Mouse (Mus musculus) thymus, postnatal 14 days (tissue): ENCODE results near the gene Inpp5b.

Experiments used
- DNase-seq: peaks from one replicate; pipeline ENCODE4 v3.0.0; 2021

Inpp5b gene

DNA sequence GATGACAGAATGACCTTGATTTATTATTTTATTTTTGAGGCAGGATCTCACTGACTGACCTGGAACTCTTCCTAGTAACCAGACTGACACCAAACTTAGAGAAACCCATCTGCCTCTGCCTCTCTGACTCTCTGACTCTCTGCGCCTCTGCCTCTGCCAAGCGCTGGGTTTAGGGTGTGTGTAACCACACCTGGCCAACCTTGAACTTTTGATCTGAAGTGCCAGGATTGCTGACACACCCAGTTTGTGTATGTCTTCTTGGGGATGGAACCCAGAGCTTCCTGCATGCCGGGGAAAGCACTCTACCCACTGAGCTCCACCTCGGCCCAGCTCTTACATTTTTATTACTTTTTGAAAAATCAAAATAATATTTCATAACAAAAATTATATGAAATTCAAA is 77.2 kb downstream of the Inpp5b start:
- DNase-seq, result no peak

DNA sequence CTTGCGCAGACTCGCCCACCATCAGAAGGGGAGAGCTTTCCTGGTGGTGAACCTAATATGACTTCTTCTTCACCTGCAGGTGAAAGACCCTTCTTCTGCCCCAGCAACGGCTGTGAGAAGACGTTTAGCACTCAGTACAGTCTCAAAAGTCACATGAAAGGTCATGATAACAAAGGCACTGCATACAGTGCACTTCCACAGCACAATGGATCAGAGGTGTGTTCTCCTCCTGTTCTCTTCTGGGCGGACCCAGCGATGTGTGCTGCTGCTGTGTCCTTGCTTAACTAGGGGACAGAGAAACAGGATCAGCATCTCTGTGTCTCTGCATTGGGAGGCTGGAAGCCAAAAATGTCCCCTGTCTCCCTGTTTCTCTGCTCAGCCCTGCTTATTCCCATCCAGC is 83.3 kb downstream of the Inpp5b start:
- no peak for DNase-seq

DNA sequence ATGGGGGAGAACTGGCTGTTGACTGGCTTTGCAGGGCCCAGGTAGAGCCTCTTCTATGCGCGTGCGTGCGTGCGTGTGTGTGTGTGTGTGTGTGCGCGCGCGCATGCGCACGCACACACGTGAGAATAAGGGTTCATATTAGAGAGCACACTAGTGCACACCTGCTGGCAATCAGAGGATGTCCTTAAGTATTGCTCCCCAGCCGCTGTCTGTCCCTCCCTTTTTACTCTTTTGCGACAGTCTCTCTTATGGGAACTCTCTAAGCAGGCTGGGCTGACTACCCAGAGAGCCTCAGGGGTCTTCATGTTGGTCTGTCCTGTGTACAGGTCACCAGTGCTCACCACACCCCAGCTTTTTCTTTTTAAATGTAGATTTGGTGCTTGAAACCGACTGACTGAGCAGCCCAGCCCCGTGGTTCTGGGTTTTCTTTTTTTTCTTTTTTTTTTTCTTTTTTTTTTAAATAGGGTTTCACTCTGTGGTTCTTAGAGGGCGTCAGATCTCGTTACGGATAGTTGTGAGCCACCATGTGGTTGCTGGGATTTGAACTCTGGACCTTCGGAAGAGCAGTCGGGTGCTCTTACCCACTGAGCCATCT is 83.8 kb downstream of the Inpp5b start:
- no peak for DNase-seq

DNA sequence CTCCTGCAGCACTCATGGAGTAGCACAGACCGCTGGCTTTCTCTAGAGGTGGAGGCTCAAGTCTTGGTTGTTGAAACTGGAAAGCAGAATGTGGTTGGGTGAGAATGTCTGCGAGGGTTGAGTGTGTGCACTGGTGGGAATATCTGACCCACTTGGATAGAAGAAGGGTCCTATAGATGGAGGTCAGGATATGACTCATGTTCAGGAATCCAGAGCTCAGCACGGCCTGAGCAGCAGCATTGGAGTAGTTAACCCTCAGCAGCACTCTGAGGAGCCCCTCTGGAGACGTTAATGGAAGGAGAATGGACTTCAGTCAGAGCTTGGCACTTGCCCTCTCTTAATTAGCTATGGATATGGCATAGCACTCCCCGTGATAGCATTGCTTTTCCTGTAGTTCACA is 88.0 kb downstream of the Inpp5b start:
- no peak for DNase-seq

DNA sequence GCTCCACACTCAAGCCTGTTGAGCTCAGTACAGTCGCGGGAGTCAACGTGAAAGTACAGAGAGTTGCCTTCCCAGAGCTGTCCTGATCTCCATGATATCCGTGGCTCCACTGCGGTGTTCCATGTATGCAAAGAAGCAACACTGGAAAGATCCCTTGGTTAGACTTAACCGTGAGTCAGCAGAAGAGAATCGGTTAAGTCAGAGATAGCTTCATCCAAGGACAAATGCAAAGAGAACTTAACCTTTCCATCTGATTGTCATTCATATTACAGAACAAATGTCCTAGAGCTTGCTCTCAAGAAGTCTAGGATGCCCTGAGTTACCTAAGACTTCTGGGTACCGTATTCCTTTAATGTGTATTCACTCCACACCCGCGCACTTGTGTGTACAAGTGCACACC is 91.1 kb downstream of the Inpp5b start:
- no peak for DNase-seq

DNA sequence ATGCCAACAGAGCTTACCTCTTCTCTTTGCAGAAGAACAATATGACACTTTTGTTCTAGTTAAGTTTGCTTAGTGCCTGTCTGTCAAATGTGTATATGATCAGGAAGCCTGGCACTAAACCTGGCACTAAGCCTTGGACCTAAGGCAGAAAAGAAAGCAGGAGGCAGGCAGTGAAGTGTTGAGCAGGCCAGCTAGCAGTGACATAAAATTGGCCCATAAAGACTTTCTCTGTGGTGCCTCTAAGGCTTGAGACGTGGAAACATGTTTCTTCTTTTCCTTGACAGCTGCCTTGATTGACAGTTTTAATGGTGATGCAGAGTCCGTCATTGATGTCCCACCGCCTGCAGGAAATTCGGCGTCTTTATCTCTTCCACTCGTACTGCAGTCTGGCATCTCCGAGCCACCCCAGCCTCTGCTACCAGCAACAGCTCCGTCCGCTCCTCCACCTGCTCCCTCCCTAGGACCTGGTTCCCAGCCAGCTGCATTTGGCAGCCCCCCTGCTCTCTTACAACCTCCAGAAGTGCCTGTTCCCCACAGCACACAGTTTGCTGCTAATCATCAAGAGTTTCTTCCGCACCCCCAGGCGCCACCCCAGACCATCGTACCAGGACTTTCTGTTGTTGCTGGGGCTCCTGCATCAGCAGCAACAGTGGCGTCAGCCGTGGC is 96.5 kb downstream of the Inpp5b start:
- no peak for DNase-seq

DNA sequence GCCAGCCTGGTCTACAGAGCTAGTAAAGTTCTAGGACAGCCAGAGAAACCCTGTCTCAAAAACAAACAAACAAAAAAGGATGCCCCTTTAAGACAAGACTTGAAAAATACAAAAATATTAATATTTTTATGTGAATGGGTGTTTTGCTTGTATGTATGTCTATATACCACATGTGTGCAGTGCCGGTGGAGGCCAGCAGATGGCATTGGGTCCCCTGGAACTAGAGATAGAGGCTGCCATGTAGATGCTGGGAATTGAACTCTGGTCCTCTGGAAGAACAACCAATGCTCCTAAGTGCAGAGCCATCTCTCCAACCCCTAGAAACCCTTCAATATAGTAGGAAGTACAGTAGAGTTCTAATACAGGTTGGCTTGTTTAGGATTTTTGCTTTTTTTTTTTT is 99.3 kb downstream of the Inpp5b start:
- no peak for DNase-seq

DNA sequence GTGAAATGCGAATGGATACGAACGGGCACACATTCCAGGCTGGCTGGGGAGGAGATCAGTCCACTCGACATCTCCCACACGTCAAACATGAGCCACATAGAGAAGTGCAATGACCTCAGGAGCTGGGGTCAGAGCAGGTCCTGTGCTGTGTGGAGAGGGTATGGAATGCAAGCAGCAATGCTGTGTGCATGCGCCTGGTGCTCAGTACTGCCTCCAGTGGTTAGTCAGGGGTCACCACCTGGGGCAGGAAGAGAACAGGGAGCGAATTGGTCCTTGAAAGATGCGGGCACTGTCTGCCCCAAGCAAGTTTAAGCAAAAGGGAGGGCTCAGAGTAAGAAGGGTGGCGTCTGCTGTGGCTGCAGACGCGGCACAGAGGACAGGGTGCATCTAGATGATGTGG is 101.8 kb downstream of the Inpp5b start:
- DNase-seq, result peak; percentile 55

DNA sequence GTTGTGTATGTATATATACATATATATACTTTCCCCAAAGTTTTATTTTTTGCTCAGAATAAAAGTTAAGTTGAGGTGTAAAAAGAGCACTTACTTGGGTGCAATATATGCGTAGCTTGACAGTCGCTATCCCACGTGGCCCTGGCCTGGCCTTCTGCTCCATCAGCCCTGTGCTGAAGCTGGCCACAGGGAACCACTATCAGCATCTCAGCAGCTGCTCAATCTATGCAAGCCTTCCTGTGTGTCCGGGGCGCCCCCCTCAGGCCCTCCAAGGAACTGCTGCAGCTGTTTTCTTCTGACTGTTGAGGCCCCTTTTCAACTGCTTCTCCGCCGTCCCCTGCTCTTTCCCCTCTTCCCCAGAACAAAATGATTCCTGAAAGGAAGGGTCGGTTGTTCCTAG is 105.9 kb downstream of the Inpp5b start:
- DNase-seq, result peak; percentile 83

DNA sequence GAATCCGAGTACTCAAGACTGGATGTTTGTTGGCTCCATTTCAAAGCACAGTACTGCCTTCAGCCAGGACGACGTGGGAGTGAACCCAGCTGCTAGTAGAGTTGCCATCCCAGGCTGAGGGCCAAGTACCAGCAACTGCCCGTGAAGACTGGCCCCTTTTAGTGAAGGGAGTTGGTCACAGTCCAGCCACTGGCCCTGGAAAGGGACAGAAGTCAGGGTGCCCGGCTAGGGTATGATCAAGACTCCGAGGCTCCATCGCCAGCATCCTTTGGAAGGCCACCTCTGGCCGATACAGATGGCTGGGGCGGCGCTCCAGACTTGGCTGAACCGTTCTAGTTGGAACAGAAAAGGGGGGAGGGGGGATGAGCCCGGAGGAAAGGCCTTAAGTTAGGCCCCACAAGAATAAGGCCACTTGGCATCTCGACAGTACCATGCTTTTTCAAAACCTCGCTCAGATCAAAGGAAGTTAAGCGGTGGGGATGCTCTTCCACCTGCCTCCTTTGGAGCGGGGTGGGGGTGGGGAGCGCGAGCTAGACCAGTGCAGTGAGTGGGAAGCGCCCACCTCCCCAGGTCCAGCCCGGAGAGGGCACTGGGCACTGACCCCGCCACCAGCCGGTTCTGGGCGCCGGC is 108.1 kb downstream of the Inpp5b start:
- DNase-seq, result no peak

DNA sequence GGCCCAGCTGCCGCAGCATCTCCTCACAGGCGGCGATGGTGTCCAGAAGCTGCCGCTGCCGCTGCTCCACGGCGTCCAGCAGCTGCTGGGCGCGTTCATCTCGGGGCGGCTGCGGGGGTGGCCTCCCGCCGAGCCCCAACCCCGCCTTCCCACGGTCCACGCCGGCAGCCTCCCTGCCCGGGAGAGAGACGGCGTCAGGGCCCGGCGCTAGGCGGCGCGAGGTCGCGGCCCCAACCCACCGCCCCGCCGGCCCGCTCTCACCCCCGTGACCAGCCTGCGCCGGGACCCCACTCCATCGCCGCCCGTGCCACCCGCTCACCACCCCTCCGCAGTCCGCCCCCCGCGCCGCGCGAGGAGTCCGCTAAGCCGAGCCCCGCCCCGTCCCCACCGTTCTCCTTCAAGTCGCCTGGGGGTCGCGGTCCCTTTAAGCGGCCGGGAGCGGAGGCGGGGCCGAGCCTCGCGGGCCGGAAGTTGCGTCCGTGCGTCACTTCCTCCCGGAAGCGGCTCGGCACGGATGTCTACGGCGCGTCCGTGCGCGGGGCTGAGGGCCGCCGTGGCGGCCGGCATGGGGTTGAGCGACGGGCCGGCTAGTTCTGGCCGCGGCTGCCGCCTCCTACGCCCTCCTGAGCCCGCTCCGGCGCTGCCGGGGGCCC is 108.7 kb downstream of the Inpp5b start, which contains the start of gene Yrdc:
Gene Yrdc (plus strand): TSS at position 419 of the 653 bp plus-strand sequence.
- peak; percentile 95 for DNase-seq
